Mouse (Mus musculus): ENCODE measurements around the gene Nes.

- TF ChIP-seq EP300 (IDR thresholded peaks at IDR 0.05) (no peak), CTCF (IDR thresholded peaks at IDR 0.05) (no peak)
These were observed 12.4 kb upstream of the Nes start for GRCm38 (mm10) chr3:87958476-87958875.
